Mouse (Mus musculus) spleen, postnatal 4 days (tissue): Measurements from ENCODE around the gene Chmp3.

Experiments
- DNase-seq, 2 experiments: peaks; one replicate each; pipeline ENCODE4 v3.0.0; 2022; ENCODE audit warnings: low spot score in 2 of 2

Chmp3 gene

DNA sequence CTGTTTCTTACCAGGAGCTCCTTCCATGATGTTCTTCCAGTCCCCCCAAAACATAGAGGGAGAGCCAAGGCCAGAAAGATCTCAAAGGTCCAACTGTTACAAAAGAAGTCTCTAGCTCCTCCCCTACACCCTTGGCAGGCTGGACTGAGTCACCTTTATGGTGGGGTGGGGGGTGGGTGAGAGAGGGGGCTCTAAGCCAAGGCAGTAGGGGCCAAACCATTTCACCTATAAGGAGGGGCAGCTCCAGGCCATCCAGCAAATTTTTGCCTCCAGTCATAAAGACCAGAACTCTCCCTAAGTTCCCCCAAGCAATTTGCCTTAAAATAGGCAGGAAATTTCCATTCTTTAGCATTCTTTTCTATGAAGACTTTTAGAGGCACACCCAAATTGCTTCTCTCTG is 65.4 kb downstream of the Chmp3 start:
- no peak for DNase-seq

DNA sequence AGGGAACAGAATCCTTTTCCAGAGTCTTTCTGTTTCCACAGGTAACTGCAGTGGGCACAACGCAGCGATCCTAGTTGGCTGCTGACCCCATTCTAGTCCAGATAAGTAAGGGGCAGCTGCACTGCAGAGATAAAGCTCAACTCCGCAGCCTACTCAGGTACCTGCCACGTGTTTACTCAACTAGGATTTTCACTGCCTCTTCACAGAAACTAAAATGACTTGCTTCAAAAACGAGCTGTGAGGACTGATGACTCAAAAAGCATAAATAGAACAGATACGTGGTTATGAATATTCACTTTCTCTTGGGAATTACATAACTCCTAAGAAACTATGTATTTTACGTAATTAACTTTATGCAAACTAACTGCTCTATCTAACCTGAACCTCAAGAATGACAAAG is 66.4 kb downstream of the Chmp3 start:
- peak in 1 of 2 experiments; percentile 14 for DNase-seq

DNA sequence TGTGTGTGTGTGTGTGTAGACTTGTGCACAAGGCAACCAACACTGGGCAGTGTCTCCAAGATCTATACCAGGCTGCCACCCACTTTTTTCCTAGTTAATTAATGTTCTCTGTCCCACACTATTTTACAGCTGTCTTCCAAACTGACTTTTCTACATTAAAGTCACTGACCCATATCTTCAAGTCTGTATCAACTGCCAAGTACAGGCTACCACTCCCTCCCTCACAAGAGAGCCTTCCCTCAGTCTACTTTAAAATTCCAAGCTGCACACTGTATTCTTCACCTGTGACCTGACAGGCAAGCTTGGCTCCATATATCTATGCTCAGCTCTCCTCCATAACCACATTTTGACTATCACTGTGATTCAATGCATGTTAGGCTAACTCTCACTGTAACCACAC is 69.6 kb downstream of the Chmp3 start:
- no peak for DNase-seq

DNA sequence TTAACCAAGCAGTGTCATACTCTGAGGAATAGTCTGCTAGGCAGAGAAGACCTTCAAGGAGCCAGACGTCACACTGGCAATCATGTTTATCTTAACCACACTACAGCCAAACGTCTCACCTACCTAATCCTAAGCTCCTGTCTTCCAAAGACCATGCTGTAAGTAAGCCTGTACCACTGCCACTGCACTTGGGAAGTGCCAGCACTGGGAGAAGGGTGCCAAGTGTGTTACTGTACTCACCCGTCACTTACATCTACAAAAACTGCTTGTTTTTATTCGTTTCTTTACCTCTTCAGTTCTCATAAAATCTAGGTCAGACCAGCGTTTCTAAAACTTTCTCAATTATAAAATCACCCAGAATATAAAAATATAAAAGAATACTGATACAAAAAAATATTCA is 73.4 kb downstream of the Chmp3 start:
- DNase-seq: no peak

DNA sequence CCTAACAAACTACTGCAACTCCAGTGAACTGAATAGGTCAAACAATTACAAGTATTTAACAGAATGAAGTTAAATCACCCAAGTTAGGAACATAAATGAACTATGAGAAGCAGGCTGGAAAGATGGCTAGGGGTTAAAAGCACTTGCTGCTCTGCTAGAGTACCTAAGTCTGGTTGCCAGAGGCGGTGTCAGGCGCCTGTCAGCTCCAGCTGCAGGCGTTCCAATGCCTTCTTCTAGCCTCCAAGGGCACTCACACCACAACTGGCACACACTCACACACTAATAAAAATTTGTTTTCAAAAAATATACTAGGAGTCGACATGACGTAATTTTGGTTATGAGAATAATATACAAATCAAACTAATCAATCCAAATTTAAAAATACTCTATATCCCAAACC is 78.0 kb downstream of the Chmp3 start:
- no peak for DNase-seq

DNA sequence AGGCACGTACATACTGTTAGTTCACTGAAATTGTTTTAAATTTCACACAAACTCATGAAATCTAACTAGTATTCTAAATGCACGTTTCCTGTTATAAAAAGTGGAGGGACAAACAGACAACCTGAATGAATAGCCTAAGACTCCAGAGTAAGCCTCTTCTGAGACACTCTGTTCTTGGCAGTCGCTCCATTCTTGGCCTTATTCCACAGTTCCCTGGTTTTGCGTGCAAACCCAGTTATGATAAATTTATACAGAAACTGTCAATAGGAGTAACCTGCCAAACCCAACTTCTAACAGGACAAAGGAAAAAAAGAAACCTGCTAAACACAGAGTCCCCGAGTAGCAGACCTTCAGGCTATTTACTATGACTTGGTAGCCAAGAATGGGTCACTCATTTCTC is 78.4 kb downstream of the Chmp3 start:
- DNase-seq: no peak

DNA sequence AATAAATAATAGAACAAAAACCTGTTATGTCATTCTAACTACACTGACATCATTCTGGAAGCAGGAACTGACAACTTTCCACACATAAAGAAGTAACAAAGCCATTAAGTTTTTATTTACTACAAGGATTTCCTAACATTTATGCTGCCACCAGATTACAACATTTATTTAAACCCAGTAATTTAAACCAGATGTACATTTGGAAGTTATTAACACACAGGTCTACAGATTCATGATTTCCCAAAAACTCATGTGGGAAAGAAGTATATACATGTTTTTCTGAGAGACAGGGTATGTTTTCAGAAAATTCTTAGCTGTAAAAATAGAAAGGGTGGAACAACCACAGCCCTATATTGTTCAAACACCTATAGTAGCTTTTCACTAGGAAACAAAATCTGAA is 81.1 kb downstream of the Chmp3 start:
- no peak for DNase-seq

DNA sequence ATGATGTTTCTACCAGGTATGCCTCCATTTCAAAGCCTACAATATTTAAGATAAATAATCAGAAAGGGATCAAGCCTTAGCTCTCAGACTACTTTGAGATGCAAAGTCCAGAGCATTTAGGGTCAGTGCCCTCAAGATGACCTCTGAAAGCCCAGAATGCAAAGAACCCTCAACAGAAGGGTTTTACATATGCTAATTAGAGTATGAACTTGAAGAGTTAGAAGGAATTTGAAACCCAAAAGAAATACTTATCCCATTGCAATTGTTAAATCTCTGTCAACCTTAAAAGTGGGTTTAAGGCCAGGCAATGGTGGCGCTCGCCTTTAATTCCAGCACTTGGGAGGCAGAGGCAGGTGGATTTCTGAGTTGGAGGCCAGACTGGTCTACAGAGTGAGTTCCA is 82.4 kb downstream of the Chmp3 start:
- no peak for DNase-seq

DNA sequence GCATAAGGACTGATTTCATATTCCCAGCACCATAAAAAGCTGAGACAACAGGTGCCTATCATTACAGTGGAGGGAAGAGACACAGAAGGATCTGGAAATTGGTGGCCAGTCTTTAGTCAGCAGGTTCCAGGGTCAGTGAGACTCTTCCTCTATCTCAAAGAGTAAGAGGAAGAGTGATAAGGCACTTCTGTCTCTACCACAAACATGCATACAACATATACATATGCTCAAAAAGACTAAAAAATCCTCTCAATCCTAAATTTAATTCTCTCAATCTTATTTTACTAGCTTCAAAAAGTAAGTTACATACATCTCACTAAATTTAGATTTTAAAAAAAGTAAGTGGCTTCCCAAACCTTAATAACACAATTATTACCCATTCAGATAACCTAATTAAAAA is 83.7 kb downstream of the Chmp3 start:
- DNase-seq: no peak

DNA sequence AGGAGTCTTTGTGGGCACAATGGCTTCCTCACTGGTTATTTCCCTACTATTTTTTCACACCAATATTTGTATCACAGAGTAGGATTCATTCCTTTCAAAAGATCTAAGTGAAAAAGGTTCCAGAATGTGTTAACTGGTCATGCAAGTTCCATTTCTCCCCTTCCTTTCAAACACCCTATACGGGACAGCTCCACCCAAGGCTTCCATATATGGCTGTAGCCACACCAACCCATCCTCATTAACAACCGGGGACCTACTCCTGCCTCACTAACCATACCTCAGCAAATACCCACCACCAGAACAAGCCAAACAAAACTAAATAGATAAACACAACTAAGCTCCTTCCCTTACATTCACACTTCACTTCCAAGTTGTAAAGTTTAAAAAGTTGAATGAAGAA is 87.6 kb downstream of the Chmp3 start:
- DNase-seq: no peak

DNA sequence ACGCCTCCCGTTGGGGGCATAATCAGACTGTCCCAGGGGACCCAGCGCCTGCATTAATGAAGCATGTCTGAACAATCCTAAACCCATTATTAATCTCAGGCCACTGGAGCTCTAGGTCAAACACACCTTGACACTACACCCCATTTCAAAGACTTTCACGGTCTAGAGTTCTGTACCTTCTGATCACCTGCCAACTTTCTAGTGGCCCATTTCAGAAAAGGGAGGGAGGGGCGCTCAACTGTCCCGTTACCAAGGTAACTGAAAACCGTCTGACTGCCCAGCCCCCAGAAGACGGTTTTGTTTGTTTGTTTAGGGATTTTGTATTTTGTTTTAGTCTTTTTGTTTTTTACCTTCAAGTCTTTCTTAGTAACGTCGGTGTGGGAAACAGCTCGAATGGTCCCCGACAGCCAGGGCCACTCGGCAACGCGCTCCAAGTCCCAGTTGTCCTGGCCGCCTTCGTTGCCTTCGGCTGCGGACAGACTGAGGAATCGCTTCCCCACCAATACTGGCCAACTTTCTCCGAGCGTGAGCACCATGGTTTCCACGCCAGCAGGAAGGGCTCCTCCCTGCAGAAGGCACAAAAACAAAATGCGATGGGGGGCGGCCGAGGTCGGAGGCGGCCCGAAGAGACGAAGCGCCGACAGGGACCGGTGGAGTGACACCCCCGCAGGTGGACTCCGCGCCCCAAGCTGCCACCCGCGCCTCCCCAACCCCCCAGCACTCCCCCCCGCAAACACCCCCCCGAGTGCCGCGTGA is 88.3 kb downstream of the Chmp3 start:
- DNase-seq: peak; percentile 53 to 79
